Mouse (Mus musculus): Measurements from ENCODE around the gene Slc37a2. TPM values are rescaled to one million over a fixed set of nuclear protein-coding genes. Genes with fewer than 3 reads are reported as not detected.
"Not testable (repeated sequence)": the region's sequence is repeated elsewhere in the genome, so short reads cannot be mapped to it uniquely, and the experiment has no call there.

Gene Slc37a2
- 1.2 and 1.4 TPM in 2 replicates for polyA plus RNA-seq (2015; fragmentation: Nextera tagmentation; extraction: Ambion mirVana)

DNA sequence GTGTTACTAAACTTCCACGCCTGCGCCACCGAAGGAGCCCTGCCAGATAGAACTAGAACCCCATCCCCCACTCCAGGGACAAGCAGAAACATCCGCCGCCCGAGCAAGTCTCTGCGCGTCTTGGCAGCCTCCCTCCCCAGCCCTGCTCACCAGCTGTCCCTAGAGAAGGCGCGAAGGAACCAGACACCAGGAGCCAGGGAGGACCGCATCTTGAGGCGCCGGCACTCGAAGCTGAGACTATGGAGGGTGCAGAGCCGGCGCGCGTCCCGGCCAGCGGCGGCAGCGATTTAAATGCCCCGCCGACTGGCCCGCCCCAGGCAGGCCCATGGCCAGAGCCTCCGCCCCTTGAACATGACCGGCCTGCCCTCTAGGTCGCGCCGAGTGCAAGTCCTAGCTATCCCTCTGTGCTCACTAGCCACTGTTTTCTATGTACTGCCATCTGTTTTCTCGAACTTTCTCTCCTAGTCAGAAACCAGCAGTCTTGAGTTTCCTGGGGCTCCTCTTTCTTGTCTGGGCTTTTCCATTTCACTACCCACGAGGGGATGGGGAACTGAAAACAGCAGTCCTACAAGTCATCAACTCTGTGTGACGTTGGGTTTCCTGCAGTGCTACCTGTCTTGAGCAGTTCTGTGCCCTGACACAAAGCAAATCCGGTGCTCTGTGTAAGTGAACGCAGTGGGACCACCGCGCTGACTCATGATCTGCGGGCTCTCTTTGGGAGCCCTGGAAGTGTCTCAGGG is at the start of gene Slc37a2:
TSS of gene Slc37a2 (minus strand) at position 590 of the 740 bp plus-strand sequence.
- peak; percentile 94 for ATAC-seq
- Histone ChIP-seq H3K9ac (replicated peaks; ENCODE audit: low read depth) (peak within 1 kb of the TSS; percentile 34; the same call in 1 of the 2 replicates), H3K4me3 (ENCODE audit: low read depth, low read length) (peak within 1 kb of the TSS; percentile 41), H3K36me3 (ENCODE audit: insufficient read depth, low read length) (no peaks in the 10 kb centered on the region), H3K27ac (ENCODE audit: low read length) (no peak within 1 kb of the TSS; the same call in 1 of the 2 replicates), H3K4me1 (ENCODE audit: insufficient read depth, low read depth, low read length) (peaks cover 6% of the 10 kb centered on the region; the same call in 1 of the 2 replicates), H3K9me3 (ENCODE audit: low read length) (no peaks in the 10 kb centered on the region), H3K4me2 (replicated peaks; ENCODE audit: low read depth, low read length) (peak within 1 kb of the TSS; percentile 84), H3K27me3 (replicated peaks; ENCODE audit: insufficient read depth, low read length) (no peaks in the 10 kb centered on the region)
- TF ChIP-seq CTCF (IDR thresholded peaks at IDR 0.05), result no peak; the same call in 1 of the 2 replicates
- no peak for TF ChIP-seq EP300 (IDR thresholded peaks at IDR 0.05)
- 2% methylated on average over 38 of the region's 38 CpGs for WGBS
- peak; percentile 73 for DNase-seq (ENCODE audit: low spot score)

DNA sequence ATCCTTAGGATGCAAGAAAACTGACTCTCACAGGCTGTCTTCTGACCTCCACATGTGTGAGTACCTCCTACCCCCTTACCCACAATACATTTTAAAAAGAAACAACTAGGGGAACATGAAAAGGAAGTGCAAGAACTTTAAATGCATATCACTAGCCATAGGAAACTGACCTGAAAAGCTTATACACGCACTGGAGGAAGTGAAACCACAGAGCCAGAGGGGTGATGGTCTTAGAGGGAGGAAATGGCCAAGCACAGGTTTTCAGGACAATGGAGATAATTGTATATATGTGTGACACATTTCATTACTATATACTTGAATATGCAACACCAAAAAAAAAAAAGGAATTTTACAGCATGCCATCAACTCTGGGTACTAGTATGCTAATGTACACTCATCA is 46.2 kb upstream of the Slc37a2 start:
- no peak overlapping the region for H3K4me3 ChIP-seq (ENCODE audit: low read depth, low read length)
- H3K9me3 ChIP-seq (ENCODE audit: low read length), result no peaks in the 10 kb centered on the region
- no peak for TF ChIP-seq CTCF (IDR thresholded peaks at IDR 0.05)
- no peak for TF ChIP-seq EP300 (IDR thresholded peaks at IDR 0.05)
- no peaks in the 10 kb centered on the region for H3K27me3 ChIP-seq (replicated peaks; ENCODE audit: insufficient read depth, low read length)
- DNase-seq (ENCODE audit: low spot score) (no peak), ATAC-seq (no peak)
- H3K9ac ChIP-seq (replicated peaks; ENCODE audit: low read depth), result no peak overlapping the region
- no peak overlapping the region for H3K4me2 ChIP-seq (replicated peaks; ENCODE audit: low read depth, low read length)
- no peaks in the 10 kb centered on the region for H3K36me3 ChIP-seq (ENCODE audit: insufficient read depth, low read length)
- H3K27ac ChIP-seq (ENCODE audit: low read length), result no peak overlapping the region
- no peaks in the 10 kb centered on the region for H3K4me1 ChIP-seq (ENCODE audit: insufficient read depth, low read depth, low read length)
- 56% methylated on average over 1 of the region's 1 CpGs for WGBS

DNA sequence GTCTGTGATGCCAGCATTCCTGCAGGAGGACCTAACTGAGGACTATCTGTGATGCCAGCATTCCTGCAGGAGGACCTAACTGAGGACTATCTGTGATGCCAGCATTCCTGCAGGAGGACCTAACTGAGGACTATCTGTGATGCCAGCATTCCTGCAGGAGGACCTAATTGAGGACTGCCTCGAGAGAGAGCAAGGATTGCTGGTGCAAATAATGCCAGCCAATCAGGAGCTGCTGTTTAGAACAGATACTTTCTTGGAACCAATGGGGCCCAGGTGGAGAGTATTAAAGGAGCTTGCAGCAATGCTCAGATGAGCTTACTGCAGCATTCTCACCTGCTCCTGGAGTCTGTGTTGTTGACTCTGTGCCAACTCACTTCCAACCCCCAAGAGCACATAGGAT is 45.0 kb upstream of the Slc37a2 start:
- not testable (repeated sequence) for ATAC-seq
- WGBS, result 54% methylated on average over 1 of the region's 1 CpGs

DNA sequence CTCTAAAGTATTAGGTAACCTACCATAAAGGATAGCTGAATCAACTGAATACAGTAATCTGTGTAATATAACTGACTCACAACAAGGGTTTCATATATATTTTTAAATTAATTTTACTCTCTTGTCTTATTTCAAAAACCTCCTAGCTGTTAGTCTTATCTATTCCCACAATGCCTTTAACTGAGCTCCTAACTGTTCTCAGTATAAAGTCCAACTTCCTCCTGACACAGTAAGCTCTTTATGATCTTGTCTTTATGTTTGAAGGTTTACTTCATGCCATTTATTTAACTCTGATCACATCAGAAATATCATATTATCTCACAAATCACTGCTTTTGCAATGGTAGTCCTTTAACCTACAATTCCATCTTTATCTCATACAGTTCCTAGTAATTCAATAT is 40.0 kb upstream of the Slc37a2 start:
- Histone ChIP-seq H3K4me1 (ENCODE audit: insufficient read depth, low read depth, low read length) (no peaks in the 10 kb centered on the region), H3K36me3 (ENCODE audit: insufficient read depth, low read length) (no peaks in the 10 kb centered on the region), H3K4me2 (replicated peaks; ENCODE audit: low read depth, low read length) (no peak overlapping the region), H3K27me3 (replicated peaks; ENCODE audit: insufficient read depth, low read length) (no peaks in the 10 kb centered on the region), H3K27ac (ENCODE audit: low read length) (no peak overlapping the region), H3K4me3 (ENCODE audit: low read depth, low read length) (no peak overlapping the region), H3K9me3 (ENCODE audit: low read length) (no peaks in the 10 kb centered on the region), H3K9ac (replicated peaks; ENCODE audit: low read depth) (no peak overlapping the region)
- TF ChIP-seq CTCF (IDR thresholded peaks at IDR 0.05) (no peak), EP300 (IDR thresholded peaks at IDR 0.05) (no peak)
- ATAC-seq, result no peak
- no peak for DNase-seq (ENCODE audit: low spot score)

More for the DNA sequence above, 45.0 kb upstream of the Slc37a2 start:
- not testable (repeated sequence) for H3K27me3 ChIP-seq (replicated peaks; ENCODE audit: insufficient read depth, low read length); H3K27ac ChIP-seq (ENCODE audit: low read length); H3K9ac ChIP-seq (replicated peaks; ENCODE audit: low read depth); DNase-seq (ENCODE audit: low spot score); H3K4me2 ChIP-seq (replicated peaks; ENCODE audit: low read depth, low read length); H3K36me3 ChIP-seq (ENCODE audit: insufficient read depth, low read length); H3K9me3 ChIP-seq (ENCODE audit: low read length); H3K4me3 ChIP-seq (ENCODE audit: low read depth, low read length); H3K4me1 ChIP-seq (ENCODE audit: insufficient read depth, low read depth, low read length)

DNA sequence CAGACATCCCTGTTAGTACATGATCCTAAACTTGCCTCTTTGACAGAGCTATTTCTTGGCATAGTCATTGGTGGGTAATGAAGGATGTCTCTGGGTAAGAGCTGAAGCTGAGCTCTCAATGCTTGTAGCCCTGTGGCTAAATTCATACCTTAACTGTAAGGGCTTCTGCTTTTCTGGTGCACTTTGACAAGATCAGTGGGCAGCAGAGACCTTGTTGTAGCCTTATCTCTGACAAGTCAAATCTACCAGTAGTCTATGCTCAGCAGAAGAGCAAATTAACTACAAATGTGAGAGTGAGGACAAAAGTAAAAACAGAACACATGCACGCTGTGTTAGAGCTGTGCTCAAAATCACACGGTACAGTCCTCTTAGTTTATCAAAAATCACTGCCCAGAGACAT is 11.1 kb upstream of the Slc37a2 start:
- Histone ChIP-seq H3K4me1 (ENCODE audit: insufficient read depth, low read depth, low read length) (no peaks in the 10 kb centered on the region), H3K36me3 (ENCODE audit: insufficient read depth, low read length) (no peaks in the 10 kb centered on the region), H3K27me3 (replicated peaks; ENCODE audit: insufficient read depth, low read length) (no peaks in the 10 kb centered on the region), H3K9ac (replicated peaks; ENCODE audit: low read depth) (no peak overlapping the region), H3K4me3 (ENCODE audit: low read depth, low read length) (no peak overlapping the region), H3K9me3 (ENCODE audit: low read length) (no peaks in the 10 kb centered on the region), H3K27ac (ENCODE audit: low read length) (no peak overlapping the region), H3K4me2 (replicated peaks; ENCODE audit: low read depth, low read length) (no peak overlapping the region)
- DNase-seq (ENCODE audit: low spot score) (no peak), ATAC-seq (no peak)
- TF ChIP-seq EP300 (IDR thresholded peaks at IDR 0.05) (no peak), CTCF (IDR thresholded peaks at IDR 0.05) (no peak)
- WGBS, result 92% methylated on average over 2 of the region's 2 CpGs

DNA sequence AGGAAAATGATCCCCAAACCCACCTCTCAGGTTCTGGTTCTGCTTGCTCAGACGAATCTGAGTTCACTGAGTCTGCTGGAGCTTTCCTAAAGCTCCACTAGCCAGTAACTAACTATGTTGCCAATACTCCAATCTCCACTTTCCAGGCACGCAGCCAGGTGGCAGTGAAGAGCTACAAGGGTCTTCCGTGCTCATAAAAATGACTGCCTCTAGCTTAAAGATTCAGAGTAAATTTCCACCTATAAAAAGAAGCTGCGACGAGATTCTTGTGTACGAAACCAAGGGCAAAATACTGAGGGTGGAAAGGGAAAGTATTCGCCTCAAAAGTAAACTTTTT is 319 bp upstream of the Slc37a2 start:
- DNase-seq (ENCODE audit: low spot score), result peak; percentile 82
- peak overlapping the region; percentile 84 for H3K4me2 ChIP-seq (replicated peaks; ENCODE audit: low read depth, low read length)
- H3K4me1 ChIP-seq (ENCODE audit: insufficient read depth, low read depth, low read length), result peaks cover 6% of the 10 kb centered on the region; the same call in 1 of the 2 replicates
- no peak overlapping the region; the same call in 1 of the 2 replicates for H3K27ac ChIP-seq (ENCODE audit: low read length)
- peak overlapping the region; percentile 34; the same call in 1 of the 2 replicates for H3K9ac ChIP-seq (replicated peaks; ENCODE audit: low read depth)
- peak overlapping the region; percentile 41 for H3K4me3 ChIP-seq (ENCODE audit: low read depth, low read length)
- 22% methylated on average over 7 of the region's 7 CpGs for WGBS
- peak; percentile 65 for ATAC-seq
- no peaks in the 10 kb centered on the region for H3K27me3 ChIP-seq (replicated peaks; ENCODE audit: insufficient read depth, low read length)
- H3K36me3 ChIP-seq (ENCODE audit: insufficient read depth, low read length), result no peaks in the 10 kb centered on the region
- TF ChIP-seq EP300 (IDR thresholded peaks at IDR 0.05), result no peak
- peak; percentile 79 for TF ChIP-seq CTCF (IDR thresholded peaks at IDR 0.05)
- no peaks in the 10 kb centered on the region for H3K9me3 ChIP-seq (ENCODE audit: low read length)

Data from lung, postnatal 0 days (tissue).